Mouse (Mus musculus) CH12.LX (cell line): ENCODE measurements around the gene Inpp1.
A peak's percentile ranks its signal among the peaks of the same experiment; 100 is the strongest.

Experiments
- CTCF ChIP-seq, 2 experiments: IDR thresholded peaks in 1 of 2; conservative IDR thresholded peaks in 1 of 2; 2 replicates each; pipeline ENCODE4 v1.5.1; 2011 to 2012; ENCODE audit warnings: low read depth in 2 of 2, low read length in 2 of 2, improper control_type of control experiment in 1 of 2, inconsistent platforms in 1 of 2, mild to moderate bottlenecking in 1 of 2, moderate library complexity in 1 of 2
- E2F4 ChIP-seq: IDR thresholded peaks from 2 replicates; pipeline ENCODE4 v1.6.1; 2011; ENCODE audit warnings: low read depth, low read length, improper control_type of control experiment; ENCODE audit not compliant: insufficient replicate concordance
- EP300 ChIP-seq: IDR thresholded peaks from 2 replicates; pipeline ENCODE4 v1.6.1; 2011; ENCODE audit warnings: low read length, improper control_type of control experiment
- ETS1 ChIP-seq: conservative IDR thresholded peaks from 2 replicates; pipeline ENCODE4 v1.6.1; 2012; ENCODE audit warnings: low read depth, mild to moderate bottlenecking, inconsistent platforms, low read length, improper control_type of control experiment, moderate library complexity
- HCFC1 ChIP-seq: IDR thresholded peaks from 2 replicates; pipeline ENCODE4 v1.6.1; 2012; ENCODE audit warnings: low read depth, mild to moderate bottlenecking, inconsistent platforms, low read length, improper control_type of control experiment
- JUND ChIP-seq: conservative IDR thresholded peaks from 2 replicates; pipeline ENCODE4 v1.6.1; 2011; ENCODE audit warnings: low read depth, low read length, improper control_type of control experiment
- MAFK ChIP-seq: IDR thresholded peaks from 2 replicates; pipeline ENCODE4 v1.6.1; 2011; ENCODE audit warnings: low read length, improper control_type of control experiment; ENCODE audit not compliant: insufficient replicate concordance
- MXI1 ChIP-seq: IDR thresholded peaks from 2 replicates; pipeline ENCODE4 v1.6.1; 2011; ENCODE audit warnings: mild to moderate bottlenecking, low read depth, low read length, improper control_type of control experiment
- POLR2A ChIP-seq: IDR thresholded peaks from 2 replicates; pipeline ENCODE4 v1.6.1; 2011; ENCODE audit warnings: low read depth, mild to moderate bottlenecking, improper control_type of control experiment, low read length
- SIN3A ChIP-seq: IDR thresholded peaks from 2 replicates; pipeline ENCODE4 v1.6.1; 2012; ENCODE audit warnings: low read length, improper control_type of control experiment, inconsistent platforms

- peak; percentile 81 for TF ChIP-seq MXI1
- TF ChIP-seq MAFK = no peak
- peak; percentile 36; the same call in 1 of the 2 replicates for TF ChIP-seq POLR2A
- no peak; the same call in 1 of the 2 replicates for TF ChIP-seq ETS1
- peak in 1 of 2 experiments; percentile 84; a peak in 2 of 4 replicates for TF ChIP-seq CTCF (conservative IDR thresholded peaks at IDR 0.05 in 1 of 2, IDR thresholded peaks at IDR 0.05 in 1 of 2; ENCODE audit: low read depth in 2 of 2, low read length in 2 of 2)
- no peak for TF ChIP-seq E2F4
- TF ChIP-seq EP300 = no peak
- TF ChIP-seq SIN3A = peak; percentile 69
- TF ChIP-seq HCFC1 = peak; percentile 34; the same call in 1 of the 2 replicates
- no peak for TF ChIP-seq JUND
Observed at GRCm38 (mm10) chr1:52816910-52817812, at the start of gene Inpp1.
